Mouse (Mus musculus) ES-E14 (cell line): Measurements from ENCODE around the gene St3gal3. TPM values are rescaled to one million over a fixed set of nuclear protein-coding genes. Genes with fewer than 3 reads are reported as not detected.

Experiments used
- DNase-seq: peaks from one replicate; pipeline ENCODE4 v3.0.0-alpha.2; 2013; ENCODE audit warnings: low read depth, low spot score
- H3K27ac ChIP-seq: 2 replicates; pipeline ENCODE4 v1.5.1; 2012; ENCODE audit warnings: low read depth, mild to moderate bottlenecking, low read length, moderate library complexity, mixed read lengths; ENCODE audit not compliant: poor library complexity, insufficient read depth, severe bottlenecking
- H3K36me3 ChIP-seq: 2 replicates; pipeline ENCODE4 v1.6.1; 2012; ENCODE audit warnings: mild to moderate bottlenecking, low read length, moderate library complexity, mixed read lengths; ENCODE audit not compliant: control insufficient read depth, poor library complexity, insufficient read depth, severe bottlenecking
- H3K4me1 ChIP-seq, 2 experiments: fragments of 150-350 bp in 1 of 2; sonication (generic) in 1 of 2; 2 replicates each; pipeline ENCODE4 v1.6.1; 2012; ENCODE audit warnings: low read length in 2 of 2, mild to moderate bottlenecking in 1 of 2, mixed read lengths in 1 of 2; ENCODE audit not compliant: control insufficient read depth in 2 of 2, insufficient read depth in 2 of 2, poor library complexity in 1 of 2
- H3K4me3 ChIP-seq, 2 experiments: fragments of 150-350 bp in 1 of 2; sonication (generic) in 1 of 2; 2 replicates each; pipeline ENCODE4 v1.5.1; 2012; ENCODE audit warnings: low read length in 2 of 2, low read depth in 1 of 2, mild to moderate bottlenecking in 1 of 2, mixed read lengths in 1 of 2; ENCODE audit not compliant: insufficient read depth in 1 of 2, poor library complexity in 1 of 2, severe bottlenecking in 1 of 2
- H3K9ac ChIP-seq: 2 replicates; pipeline ENCODE4 v1.6.1; 2012; ENCODE audit warnings: low read depth, mild to moderate bottlenecking, low read length, mixed read lengths; ENCODE audit not compliant: poor library complexity, insufficient read depth, severe bottlenecking
- H3K9me3 ChIP-seq: fragments of 150-350 bp; sonication (generic); 2 replicates; pipeline ENCODE4 v1.6.1; 2012; ENCODE audit warnings: low read depth, mild to moderate bottlenecking, low read length; ENCODE audit not compliant: control insufficient read depth, insufficient read depth
- CHD2 ChIP-seq: IDR thresholded peaks from 2 replicates; pipeline ENCODE4 v1.6.1; 2014; ENCODE audit warnings: mild to moderate bottlenecking, low read depth, low read length, inconsistent platforms
- HCFC1 ChIP-seq: IDR thresholded peaks from 2 replicates; pipeline ENCODE4 v1.6.1; 2012; ENCODE audit warnings: low read length, inconsistent platforms, borderline replicate concordance; ENCODE audit not compliant: insufficient read depth
- MAFK ChIP-seq: IDR thresholded peaks from 2 replicates; pipeline ENCODE4 v1.6.1; 2014; ENCODE audit warnings: mild to moderate bottlenecking, low read depth, low read length, inconsistent platforms; ENCODE audit not compliant: insufficient read depth
- ZC3H11A ChIP-seq: IDR thresholded peaks from 2 replicates; pipeline ENCODE4 v1.6.1; 2012; ENCODE audit warnings: low read depth, mild to moderate bottlenecking, inconsistent platforms, low read length, borderline replicate concordance
- ZNF384 ChIP-seq: IDR thresholded peaks from 2 replicates; pipeline ENCODE4 v1.6.1; 2012; ENCODE audit warnings: low read depth, low read length, inconsistent platforms
- in situ Hi-C, 2 experiments: fragments of 600-800 bp; cut with MboI; formaldehyde crosslinking; loops; one replicate each; pipeline ENCODE4 v1.15.1; 2025; ENCODE audit warnings: low sequenced_read_pairs in 2 of 2, inconsistent platforms in 1 of 2; ENCODE audit not compliant: unreplicated experiment in 2 of 2
- total RNA-seq: library from RNA; depleted of rRNA; stranded (reverse); fragments of 300-350 nt; gene quantifications from 2 replicates; pipeline ENCODE4 v1.2.3, GENCODE M21; 2012; rRNA removed

The St3gal3 gene
- total RNA-seq, 1 experiment, result 10.9 TPM

DNA sequence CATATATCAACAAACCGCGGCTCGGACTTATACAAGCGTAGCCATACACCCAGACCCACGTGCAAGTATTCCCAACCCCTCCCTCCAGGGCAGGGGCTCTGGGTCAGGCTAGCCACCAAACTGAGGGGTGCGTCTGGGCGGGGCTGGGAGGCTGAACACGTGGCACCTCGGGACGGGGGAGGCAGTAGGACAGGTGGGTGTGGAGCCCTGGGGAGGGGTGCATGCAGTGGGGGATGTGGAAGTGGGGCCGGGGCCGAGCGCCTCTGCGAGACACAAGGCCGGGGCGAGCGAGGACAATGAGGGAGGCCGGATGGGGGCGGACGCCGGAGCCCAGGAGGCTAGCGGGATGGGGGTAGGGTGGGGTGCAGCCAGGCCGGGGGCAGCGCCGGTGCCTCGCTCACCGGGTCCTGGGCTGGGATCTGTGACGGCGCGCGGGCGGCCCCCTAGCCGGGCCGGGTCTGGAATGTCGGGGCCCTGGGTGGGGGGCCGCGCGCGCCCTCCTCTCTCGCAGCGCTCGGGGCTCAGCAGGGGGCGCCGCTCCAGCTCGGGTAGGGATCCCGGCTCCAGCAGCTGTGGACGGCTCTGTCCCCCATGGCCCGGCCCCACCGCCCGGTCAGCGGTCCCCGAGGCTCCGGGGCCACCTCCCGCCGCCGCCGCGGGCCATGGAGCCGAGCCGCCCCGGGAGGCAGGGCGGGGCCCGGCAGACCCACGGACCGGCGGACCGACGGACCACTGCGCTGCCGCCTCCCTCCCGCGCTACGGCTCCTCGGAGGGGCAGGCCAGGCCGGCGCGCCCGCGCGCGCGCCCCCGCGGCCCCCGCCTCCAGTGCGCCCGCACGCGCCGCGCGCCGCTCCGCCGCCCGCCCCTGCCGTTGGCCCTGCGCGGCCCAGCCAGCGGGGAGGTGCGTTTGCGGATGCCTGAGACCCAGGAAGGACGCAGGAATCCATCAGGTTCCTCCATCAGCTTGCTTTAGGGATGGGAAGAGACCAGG is 251.7 kb downstream of the St3gal3 start, which contains the start of gene B4galt2:
Gene B4galt2 (minus strand): TSS at position 787 of the 991 bp plus-strand sequence.
- TF ChIP-seq HCFC1 (no peak), ZNF384 (no peak), CHD2 (no peak), ZC3H11A (no peak), MAFK (no peak)
- peaks cover 0 to 16% of the 10 kb centered on the region in 2 experiments; a peak in 1 of 4 replicates for H3K4me1 ChIP-seq
- no peak for DNase-seq
- peak within 1 kb of the TSS; percentile 86 for H3K9ac ChIP-seq
- peak within 1 kb of the TSS; percentile 76 to 91 for H3K4me3 ChIP-seq
- H3K36me3 ChIP-seq, result peaks cover 22% of the 10 kb centered on the region
- H3K9me3 ChIP-seq, result no peaks in the 10 kb centered on the region
- no peak within 1 kb of the TSS for H3K27ac ChIP-seq
- in situ Hi-C loops, result no loop called here

Other genes starting within 250 kb of the St3gal3 start
- gene Atp6v0b, start 247.6 kb downstream of the St3gal3 start, total RNA-seq, result 267 and 398 TPM in 2 replicates
- gene Dph2, start 242.9 kb downstream of the St3gal3 start, total RNA-seq, result 25.1 and 36.1 TPM in 2 replicates
- gene Ipo13, start 219.9 kb downstream of the St3gal3 start, total RNA-seq, result 50.2 and 53.6 TPM in 2 replicates
- gene Artn, start 205.2 kb downstream of the St3gal3 start, total RNA-seq, result 0.94 and 1.8 TPM in 2 replicates
- gene Kdm4a, start 45.1 kb upstream of the St3gal3 start, total RNA-seq, result 50.2 and 57.2 TPM in 2 replicates
- 226 and 491 TPM in 2 replicates for gene Ptprf, start 156.5 kb upstream of the St3gal3 start, total RNA-seq